Mouse (Mus musculus) MEL (cell line): ENCODE data around the gene Arhgap24.

Experiments
- BHLHE40 ChIP-seq: IDR thresholded peaks from 2 replicates; pipeline ENCODE4 v1.6.1; 2012; ENCODE audit warnings: low read depth, mild to moderate bottlenecking, inconsistent platforms, low read length, improper control_type of control experiment, borderline replicate concordance
- CTCF ChIP-seq, 3 experiments: IDR thresholded peaks in 2 of 3; conservative IDR thresholded peaks in 1 of 3; 2 replicates each; pipeline ENCODE4 v1.5.1; 2011 to 2012; ENCODE audit warnings: low read length in 3 of 3, low read depth in 2 of 3, mild to moderate bottlenecking in 2 of 3, improper control_type of control experiment in 1 of 3, inconsistent platforms in 1 of 3, mixed read lengths in 1 of 3, moderate library complexity in 1 of 3; ENCODE audit not compliant: control insufficient read depth in 1 of 3, insufficient read depth in 1 of 3, poor library complexity in 1 of 3, severe bottlenecking in 1 of 3
- POLR2A ChIP-seq, 2 experiments: IDR thresholded peaks; 2 replicates each; pipeline ENCODE4 v1.6.1; 2011 to 2012; ENCODE audit warnings: low read length in 2 of 2, mild to moderate bottlenecking in 2 of 2, control low read depth in 1 of 2, improper control_type of control experiment in 1 of 2, low read depth in 1 of 2, moderate library complexity in 1 of 2; ENCODE audit not compliant: control insufficient read depth in 1 of 2, insufficient read depth in 1 of 2, poor library complexity in 1 of 2
- RAD21 ChIP-seq: IDR thresholded peaks from 2 replicates; pipeline ENCODE4 v1.6.1; 2011; ENCODE audit warnings: mild to moderate bottlenecking, low read depth, low read length, improper control_type of control experiment
- USF1 ChIP-seq: IDR thresholded peaks from 2 replicates; pipeline ENCODE4 v1.6.1; 2014; ENCODE audit warnings: low read depth, mild to moderate bottlenecking, inconsistent platforms, low read length, improper control_type of control experiment, moderate library complexity
- ZKSCAN1 ChIP-seq: IDR thresholded peaks from 2 replicates; pipeline ENCODE4 v1.6.1; 2012; ENCODE audit warnings: low read depth, mild to moderate bottlenecking, inconsistent platforms, low read length, improper control_type of control experiment, moderate library complexity
- ZNF384 ChIP-seq: IDR thresholded peaks from 2 replicates; pipeline ENCODE4 v1.6.1; 2012; ENCODE audit warnings: low read depth, mild to moderate bottlenecking, inconsistent platforms, low read length, improper control_type of control experiment

DNA sequence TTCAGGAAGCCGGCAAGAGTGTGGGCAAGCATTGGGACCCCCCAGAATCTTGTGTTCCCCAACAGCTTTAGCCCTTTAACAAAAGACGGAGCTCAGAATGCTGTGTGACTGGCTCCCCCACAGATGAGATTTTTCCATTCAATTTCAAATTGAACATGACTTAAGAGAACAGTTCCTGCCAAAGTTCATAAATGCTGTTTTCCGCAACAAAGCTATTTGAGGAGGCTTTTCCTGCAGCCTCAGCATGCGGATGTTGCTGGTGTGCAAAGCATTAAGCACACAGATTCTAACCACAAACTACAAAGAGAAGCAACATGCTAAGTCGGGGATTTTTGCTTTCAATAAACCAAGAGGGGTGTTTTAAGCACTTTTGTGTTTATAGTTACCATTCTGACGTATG, 449.0 kb downstream of the Arhgap24 start:
- no peak for TF ChIP-seq RAD21
- no peak for TF ChIP-seq ZKSCAN1
- no peak for TF ChIP-seq USF1
- TF ChIP-seq CTCF (IDR thresholded peaks at IDR 0.05 in 2 of 3, conservative IDR thresholded peaks at IDR 0.05 in 1 of 3; ENCODE audit: control insufficient read depth in 1 of 3, insufficient read depth in 1 of 3, low read depth in 2 of 3, low read length in 3 of 3, poor library complexity in 1 of 3, severe bottlenecking in 1 of 3) = no peak
- TF ChIP-seq BHLHE40 = no peak
- TF ChIP-seq POLR2A (IDR thresholded peaks at IDR 0.05; ENCODE audit: control insufficient read depth in 1 of 2, insufficient read depth in 1 of 2, low read depth in 1 of 2, low read length in 2 of 2, poor library complexity in 1 of 2) = no peak
- TF ChIP-seq ZNF384 = no peak
